Mouse (Mus musculus): ENCODE results near the gene Tmem233. TPM values are rescaled to one million over a fixed set of nuclear protein-coding genes. Genes with fewer than 3 reads are reported as not detected.

Gene Tmem233
- total RNA-seq (2023), result not detected

GRCm38 (mm10) chr5:116083081-116083480 is at the start of gene Tmem233:
Gene Tmem233 (minus strand): TSS chr5:116083244.

GRCm38 (mm10) chr5:116024327-116024739 is 58.7 kb downstream of the Tmem233 start, which contains the start of gene Prkab1:
Gene Prkab1 (minus strand): TSS chr5:116024508.

Other genes starting within 250 kb of the Tmem233 start
- 2.0 TPM for gene Cit, start 238.0 kb downstream of the Tmem233 start, total RNA-seq (2023)
- 87.2 TPM for gene Prkab1, start 58.7 kb downstream of the Tmem233 start, total RNA-seq (2023)
- gene Ccdc60, start 205.7 kb upstream of the Tmem233 start, total RNA-seq (2023), result not detected